Mouse (Mus musculus) embryonic facial prominence, embryonic 11.5 days (tissue): Measurements from ENCODE around the gene Ror2. TPM values are rescaled to one million over a fixed set of nuclear protein-coding genes. Genes with fewer than 3 reads are reported as not detected.

Experiments
- ATAC-seq: fragments of 200-750 bp; cut with Nextera tagmentation; replicated peaks from 2 replicates; pipeline ENCODE4 v1.8.0; 2017; ENCODE audit warnings: low read depth; ENCODE audit not compliant: insufficient number of reproducible peaks, low FRiP score, low TSS enrichment
- DNase-seq: peaks from one replicate; pipeline ENCODE4 v3.0.0-alpha.2; 2015; ENCODE audit warnings: low spot score
- H3K27ac ChIP-seq: fragments of 300-500 bp; sonication (generic); replicated peaks from 2 replicates; pipeline ENCODE4 v1.5.1; 2014; ENCODE audit warnings: mild to moderate bottlenecking, low read depth, low read length, control low read depth
- H3K27me3 ChIP-seq: fragments of 300-500 bp; sonication (generic); 2 replicates; pipeline ENCODE4 v1.6.1; 2014; ENCODE audit warnings: mild to moderate bottlenecking, low read length, moderate library complexity, mixed read lengths; ENCODE audit not compliant: control insufficient read depth, insufficient read depth
- H3K36me3 ChIP-seq: fragments of 300-500 bp; sonication (generic); replicated peaks from 2 replicates; pipeline ENCODE4 v1.6.1; 2014; ENCODE audit warnings: low read depth, mild to moderate bottlenecking, low read length, moderate library complexity, mixed read lengths; ENCODE audit not compliant: control insufficient read depth, insufficient read depth
- H3K4me1 ChIP-seq: fragments of 300-500 bp; sonication (generic); 2 replicates; pipeline ENCODE4 v1.6.1; 2014; ENCODE audit warnings: low read length, mixed read lengths; ENCODE audit not compliant: control insufficient read depth, insufficient read depth
- H3K4me2 ChIP-seq: fragments of 300-500 bp; sonication (generic); 2 replicates; pipeline ENCODE4 v1.6.1; 2014; ENCODE audit warnings: low read depth, mild to moderate bottlenecking, control low read depth, low read length, moderate library complexity
- H3K4me3 ChIP-seq: fragments of 300-500 bp; sonication (generic); 2 replicates; pipeline ENCODE4 v1.5.1; 2014; ENCODE audit warnings: low read depth, low read length, control low read depth
- H3K9ac ChIP-seq: fragments of 300-500 bp; sonication (generic); replicated peaks from 2 replicates; pipeline ENCODE4 v1.6.1; 2014; ENCODE audit warnings: mild to moderate bottlenecking, control low read depth, low read length
- H3K9me3 ChIP-seq: fragments of 300-500 bp; sonication (generic); replicated peaks from 2 replicates; pipeline ENCODE4 v1.6.1; 2016; ENCODE audit warnings: mild to moderate bottlenecking, low read length, inconsistent platforms, mixed read lengths; ENCODE audit not compliant: control insufficient read depth
- WGBS: fragments of 180-500 bp; shearing (Covaris S2); extraction: QIAGEN DNeasy Blood & Tissue Kit; methylation state at CpG from one replicate; pipeline ENCODE4 v1.1.7; 2014; 5-methylcytosine and 5-hydroxymethylcytosine counted together
- polyA plus RNA-seq: library from polyadenylated mRNA; unstranded; fragments of >200 nt; fragmentation: Nextera tagmentation; extraction: Ambion mirVana; gene quantifications from 2 replicates; pipeline ENCODE4 v1.2.1, GENCODE M21; 2014

The Ror2 gene
- polyA plus RNA-seq, 1 experiment from 2014 or later = 10.2 TPM

DNA sequence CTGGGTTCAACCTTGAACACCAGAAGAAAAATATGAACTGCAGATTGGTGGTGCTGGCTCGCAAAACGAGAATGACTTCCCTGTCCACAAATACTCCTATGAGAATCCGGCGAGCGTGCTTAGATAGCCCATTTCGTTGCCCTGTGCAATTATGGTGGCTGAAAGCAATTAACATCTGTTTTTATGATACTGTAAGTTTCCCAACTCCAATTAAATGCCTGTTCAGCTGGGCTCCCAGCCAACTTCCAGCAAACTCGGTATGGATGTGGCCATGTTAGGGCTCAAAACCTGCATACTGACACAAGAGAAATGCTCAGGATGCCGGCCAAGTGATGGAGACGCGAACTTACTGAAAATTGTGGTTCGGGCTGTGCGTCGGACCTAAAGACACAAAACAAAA, 155.4 kb downstream of the Ror2 start:
- H3K27ac ChIP-seq = no peak overlapping the region
- WGBS = 83% methylated on average over 13 of the region's 13 CpGs
- H3K4me3 ChIP-seq = no peak overlapping the region
- DNase-seq = no peak
- no peaks in the 10 kb centered on the region for H3K4me1 ChIP-seq
- H3K27me3 ChIP-seq = no peaks in the 10 kb centered on the region
- H3K9me3 ChIP-seq = no peaks in the 10 kb centered on the region
- no peak overlapping the region for H3K4me2 ChIP-seq
- no peak overlapping the region; the same call in 1 of the 2 replicates for H3K9ac ChIP-seq
- no peaks in the 10 kb centered on the region for H3K36me3 ChIP-seq
- no peak for ATAC-seq

DNA sequence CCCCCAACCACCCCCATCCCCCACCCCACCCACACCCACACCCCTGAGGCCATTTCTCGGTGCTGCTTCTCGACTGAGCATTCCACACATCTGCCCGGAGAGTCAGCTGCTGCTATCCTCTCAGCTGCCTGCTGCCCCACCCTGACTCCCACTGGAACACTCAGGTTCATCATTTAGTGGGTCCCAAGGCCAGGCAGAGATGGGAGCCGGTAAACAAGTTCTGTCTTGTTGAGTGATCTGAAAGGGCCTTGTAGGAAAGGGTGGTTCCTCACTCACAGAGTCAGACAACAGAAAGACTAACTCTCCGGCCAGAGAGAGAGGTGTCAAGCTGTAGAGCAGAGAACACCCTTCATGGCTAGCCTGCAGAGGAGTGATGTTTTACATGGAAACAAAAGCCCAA, 155.9 kb downstream of the Ror2 start:
- 69% methylated on average over 5 of the region's 5 CpGs for WGBS
- no peak for ATAC-seq
- H3K27ac ChIP-seq = no peak overlapping the region

DNA sequence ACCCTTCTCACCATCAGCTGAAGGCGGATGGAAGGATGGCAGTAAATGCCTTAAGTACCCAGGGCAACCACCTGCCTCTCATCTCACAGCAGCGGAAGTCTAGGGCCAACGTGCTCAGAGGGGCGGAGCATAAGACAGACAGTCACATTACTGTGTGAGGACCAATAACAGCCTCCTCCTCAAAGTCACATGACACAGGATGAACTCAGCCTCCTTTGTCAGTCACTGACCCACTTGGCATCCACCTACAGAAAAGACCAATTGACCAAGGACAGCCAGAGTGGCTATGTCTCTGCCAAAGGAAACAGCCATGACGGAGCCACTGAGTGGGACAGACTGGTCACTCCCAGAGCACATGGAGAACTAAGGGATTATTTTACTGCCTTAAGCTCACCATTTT, 160.3 kb downstream of the Ror2 start:
- Histone ChIP-seq H3K4me2 (no peak overlapping the region), H3K4me1 (peaks cover 5% of the 10 kb centered on the region), H3K9me3 (no peaks in the 10 kb centered on the region), H3K27ac (no peak overlapping the region), H3K36me3 (no peaks in the 10 kb centered on the region), H3K9ac (no peak overlapping the region), H3K27me3 (no peaks in the 10 kb centered on the region), H3K4me3 (no peak overlapping the region)
- no peak for DNase-seq
- WGBS = 84% methylated on average over 5 of the region's 5 CpGs
- no peak for ATAC-seq

More for the DNA sequence above, 155.9 kb downstream of the Ror2 start:
- Histone ChIP-seq H3K4me2 (no peak overlapping the region), H3K4me3 (no peak overlapping the region), H3K9me3 (no peaks in the 10 kb centered on the region), H3K36me3 (no peaks in the 10 kb centered on the region), H3K9ac (no peak overlapping the region), H3K27me3 (no peaks in the 10 kb centered on the region), H3K4me1 (no peaks in the 10 kb centered on the region)
- no peak for DNase-seq

DNA sequence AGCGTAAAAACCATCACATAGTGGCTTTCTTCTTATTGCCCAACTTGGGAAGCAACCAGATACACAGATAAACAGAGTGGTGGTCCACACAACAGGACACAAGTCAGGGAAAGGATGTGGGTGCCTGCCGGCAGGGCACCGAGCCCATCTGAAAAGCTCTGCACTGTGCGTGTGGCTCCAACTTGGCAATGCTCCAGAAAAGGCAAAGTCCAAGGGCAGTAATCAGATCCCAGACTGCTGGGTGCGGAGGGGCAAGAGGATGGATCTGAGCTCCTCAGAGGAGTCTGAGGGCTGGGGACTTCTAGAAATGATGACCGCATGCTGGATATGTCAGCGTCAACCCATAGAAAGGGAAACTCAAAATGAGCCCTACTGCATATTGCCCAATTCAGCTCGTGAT, 163.8 kb downstream of the Ror2 start:
- Histone ChIP-seq H3K27ac (no peak overlapping the region), H3K4me2 (no peak overlapping the region), H3K4me3 (no peak overlapping the region), H3K9me3 (no peaks in the 10 kb centered on the region), H3K4me1 (peaks cover 5% of the 10 kb centered on the region), H3K9ac (no peak overlapping the region), H3K27me3 (no peaks in the 10 kb centered on the region), H3K36me3 (peaks cover 1% of the 10 kb centered on the region; the same call in 1 of the 2 replicates)
- ATAC-seq (no peak), DNase-seq (no peak)
- 91% methylated on average over 8 of the region's 8 CpGs for WGBS

DNA sequence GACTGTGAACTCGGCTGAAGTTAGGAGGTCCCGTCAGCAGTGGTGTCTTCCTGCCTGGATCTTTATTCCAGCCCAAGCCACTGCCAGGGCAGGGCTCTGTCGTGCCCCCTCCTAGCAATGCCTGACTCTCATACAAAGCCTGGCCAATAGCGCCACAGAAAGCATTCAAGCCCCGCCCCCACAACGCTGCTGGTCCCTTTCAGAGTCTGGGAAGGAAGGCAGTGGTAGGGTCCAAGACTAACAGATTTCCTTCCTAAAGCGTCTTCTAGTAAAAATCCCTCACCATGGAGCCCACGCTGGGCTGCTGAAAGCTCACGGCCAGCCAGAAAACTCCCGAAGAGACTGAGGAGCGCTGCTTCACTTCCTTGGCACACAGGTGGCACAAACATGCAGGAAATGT, 165.0 kb downstream of the Ror2 start:
- H3K36me3 ChIP-seq = peaks cover 3% of the 10 kb centered on the region; the same call in 1 of the 2 replicates
- DNase-seq = peak; percentile 40
- no peak overlapping the region for H3K9ac ChIP-seq
- no peak for ATAC-seq
- no peak overlapping the region; the same call in 1 of the 2 replicates for H3K27ac ChIP-seq
- H3K4me3 ChIP-seq = no peak overlapping the region
- WGBS = 36% methylated on average over 11 of the region's 11 CpGs
- H3K9me3 ChIP-seq = no peaks in the 10 kb centered on the region
- no peak overlapping the region for H3K4me2 ChIP-seq
- peaks cover 5% of the 10 kb centered on the region for H3K4me1 ChIP-seq
- H3K27me3 ChIP-seq = no peaks in the 10 kb centered on the region

DNA sequence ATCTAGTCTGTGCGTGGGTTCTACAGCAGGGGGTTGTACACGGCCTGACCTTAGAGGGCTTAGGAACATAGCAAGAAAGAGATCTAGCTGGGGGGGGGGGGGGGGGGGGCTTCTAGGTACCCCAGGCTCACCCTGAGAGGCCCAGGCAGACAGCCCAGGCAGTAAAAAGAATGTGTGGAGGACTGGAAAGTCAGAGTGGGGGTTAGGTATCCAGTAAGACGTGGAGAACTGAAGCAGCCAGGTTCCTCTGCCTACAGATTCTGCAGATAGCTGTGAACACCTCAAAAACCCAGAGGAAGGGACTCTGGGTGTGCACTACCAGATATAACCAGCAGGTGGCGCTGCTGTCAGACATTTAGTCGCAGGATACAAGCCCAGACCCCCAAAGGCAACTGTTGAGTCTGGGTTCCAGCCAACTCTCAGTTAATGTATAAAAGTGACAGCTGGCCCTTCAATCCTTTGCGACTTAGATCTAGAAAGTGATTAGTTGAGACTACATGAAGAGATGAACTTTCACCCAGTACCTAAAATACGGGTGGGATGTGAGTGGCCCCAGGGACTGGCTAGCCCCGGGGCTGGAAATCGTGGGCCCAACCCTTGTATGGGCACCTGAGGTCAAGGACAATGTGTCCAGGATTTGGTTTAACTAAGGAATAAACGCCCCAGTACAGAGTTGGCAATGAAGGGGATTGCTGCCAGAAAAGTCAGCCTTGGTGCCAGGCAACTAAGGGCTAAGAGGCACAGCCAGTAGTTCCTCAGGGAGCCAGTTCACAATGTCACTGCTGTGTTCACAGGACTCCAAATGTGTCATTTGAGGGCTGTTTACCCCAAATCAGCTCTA, 166.1 kb downstream of the Ror2 start:
- Histone ChIP-seq H3K27me3 (no peaks in the 10 kb centered on the region), H3K36me3 (peaks cover 3% of the 10 kb centered on the region; the same call in 1 of the 2 replicates), H3K4me3 (no peak overlapping the region), H3K4me2 (no peak overlapping the region), H3K9me3 (no peaks in the 10 kb centered on the region), H3K4me1 (peaks cover 5% of the 10 kb centered on the region), H3K27ac (no peak overlapping the region), H3K9ac (no peak overlapping the region)
- ATAC-seq (0 out of 2 replicates have a peak, but pooled peaks have one; percentile 26), DNase-seq (peak; percentile 96)
- 23% methylated on average over 10 of the region's 10 CpGs for WGBS

DNA sequence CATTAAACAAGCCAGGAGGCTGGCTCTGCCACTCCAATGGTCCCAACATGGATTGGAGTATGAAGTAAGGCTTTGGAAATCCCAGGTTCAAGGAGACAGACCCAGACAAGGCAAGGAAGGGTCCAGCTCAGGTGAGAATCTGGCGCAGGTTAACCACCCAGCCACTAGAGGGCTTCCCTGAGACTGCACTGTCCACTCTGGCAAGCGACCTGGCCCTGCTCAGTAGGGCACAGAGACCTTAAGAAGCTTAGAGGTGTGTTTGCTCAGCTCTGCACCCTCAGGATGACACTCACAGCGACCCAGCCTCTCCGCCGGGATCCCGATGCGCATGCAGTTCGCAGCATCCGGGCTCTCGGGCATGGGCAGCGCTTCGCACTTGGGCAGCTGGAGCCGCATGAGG, 167.5 kb downstream of the Ror2 start:
- Histone ChIP-seq H3K9me3 (no peaks in the 10 kb centered on the region), H3K36me3 (peaks cover 3% of the 10 kb centered on the region; the same call in 1 of the 2 replicates), H3K4me1 (peaks cover 5% of the 10 kb centered on the region), H3K4me3 (no peak overlapping the region), H3K27ac (no peak overlapping the region), H3K4me2 (no peak overlapping the region), H3K27me3 (no peaks in the 10 kb centered on the region), H3K9ac (no peak overlapping the region)
- 84% methylated on average over 13 of the region's 13 CpGs for WGBS
- ATAC-seq (no peak), DNase-seq (peak; percentile 19)

DNA sequence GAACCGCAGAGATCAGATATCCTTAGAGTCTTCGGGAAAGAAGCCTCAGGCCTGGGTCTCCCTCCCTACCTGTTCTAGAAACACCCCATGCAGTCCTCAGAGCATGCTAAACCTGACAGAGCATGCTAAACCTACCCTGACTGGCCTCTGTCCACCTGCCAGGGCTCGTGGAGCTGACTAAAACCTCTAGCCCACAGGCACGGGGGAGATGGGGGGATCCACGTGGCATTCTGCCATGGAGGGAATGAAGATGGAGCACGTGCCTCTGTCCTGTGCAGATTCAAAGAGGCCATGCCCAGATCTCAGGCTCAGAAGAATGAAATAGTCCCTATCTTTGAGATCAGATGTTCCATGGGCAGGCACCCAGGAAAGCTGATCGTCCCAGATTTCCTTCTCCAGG, 168.0 kb downstream of the Ror2 start:
- WGBS = 91% methylated on average over 7 of the region's 7 CpGs
- peaks cover 5% of the 10 kb centered on the region for H3K4me1 ChIP-seq

More for the DNA sequence above, 168.0 kb downstream of the Ror2 start:
- H3K36me3 ChIP-seq = peaks cover 3% of the 10 kb centered on the region; the same call in 1 of the 2 replicates
- H3K27ac ChIP-seq = no peak overlapping the region
- no peak overlapping the region for H3K9ac ChIP-seq
- H3K4me2 ChIP-seq = no peak overlapping the region
- no peak overlapping the region for H3K4me3 ChIP-seq
- no peaks in the 10 kb centered on the region for H3K27me3 ChIP-seq
- H3K9me3 ChIP-seq = no peaks in the 10 kb centered on the region
- ATAC-seq (no peak), DNase-seq (no peak)
